Mouse (Mus musculus): Measurements from ENCODE around the gene Hoxc10.

The Hoxc10 gene

GRCm38 (mm10) chr15:102945185-102946077 is 21.2 kb upstream of the Hoxc10 start:
- DNase-seq (ENCODE audit: low spot score in 2 of 2): no peak

- DNase-seq (ENCODE audit: low spot score in 2 of 2): no peak
Measured at GRCm38 (mm10) chr15:102947276-102947675, 19.3 kb upstream of the Hoxc10 start.

GRCm38 (mm10) chr15:102948842-102949241 is 17.8 kb upstream of the Hoxc10 start:
- DNase-seq (ENCODE audit: low spot score in 2 of 2): no peak

GRCm38 (mm10) chr15:102949696-102950095 is 16.9 kb upstream of the Hoxc10 start:
- DNase-seq (ENCODE audit: low spot score in 2 of 2): no peak

GRCm38 (mm10) chr15:102950877-102951276 is 15.7 kb upstream of the Hoxc10 start:
- no peak for DNase-seq (ENCODE audit: low spot score in 2 of 2)

- no peak for DNase-seq (ENCODE audit: low spot score in 2 of 2)
Measured at GRCm38 (mm10) chr15:102953561-102953960, 13.0 kb upstream of the Hoxc10 start.

- DNase-seq (ENCODE audit: low spot score in 2 of 2): no peak
Measured at GRCm38 (mm10) chr15:102954192-102955006, 12.2 kb upstream of the Hoxc10 start, which contains the start of gene Hoxc11. Hoxc11 (plus strand) TSS chr15:102954427.

- DNase-seq (ENCODE audit: low spot score in 2 of 2): no peak
Measured at GRCm38 (mm10) chr15:102955007-102955382, 11.6 kb upstream of the Hoxc10 start.

- DNase-seq (ENCODE audit: low spot score in 2 of 2): no peak
Measured at GRCm38 (mm10) chr15:102955833-102956640, 10.6 kb upstream of the Hoxc10 start.

- DNase-seq (ENCODE audit: low spot score in 2 of 2): no peak
Measured at GRCm38 (mm10) chr15:102956906-102957305, 9.7 kb upstream of the Hoxc10 start.

GRCm38 (mm10) chr15:102959663-102960191 is 6.9 kb upstream of the Hoxc10 start:
- no peak for DNase-seq (ENCODE audit: low spot score in 2 of 2)

- no peak for DNase-seq (ENCODE audit: low spot score in 2 of 2)
Measured at GRCm38 (mm10) chr15:102961728-102962127, 4.9 kb upstream of the Hoxc10 start.

- no peak for DNase-seq (ENCODE audit: low spot score in 2 of 2)
Measured at GRCm38 (mm10) chr15:102962492-102962891, 4.1 kb upstream of the Hoxc10 start.

- DNase-seq (ENCODE audit: low spot score in 2 of 2): no peak
Measured at GRCm38 (mm10) chr15:102963259-102963658, 3.3 kb upstream of the Hoxc10 start.

- DNase-seq (ENCODE audit: low spot score in 2 of 2): no peak
Measured at GRCm38 (mm10) chr15:102963671-102964640, 2.6 kb upstream of the Hoxc10 start.

- DNase-seq (ENCODE audit: low spot score in 2 of 2): no peak
Measured at GRCm38 (mm10) chr15:102965003-102965891, 1.3 kb upstream of the Hoxc10 start.

GRCm38 (mm10) chr15:102965892-102966775 is 462 bp upstream of the Hoxc10 start:
- no peak for DNase-seq (ENCODE audit: low spot score in 2 of 2)

- DNase-seq (ENCODE audit: low spot score in 2 of 2): no peak
Measured at GRCm38 (mm10) chr15:102967312-102967510, 615 bp downstream of the Hoxc10 start, which contains the start of gene Hoxc5. Hoxc5 (plus strand) TSS chr15:102967443.

Measured in frontal cortex, postnatal 10 days (tissue).